Mouse (Mus musculus) heart, embryonic 14.5 days (tissue): ENCODE data around the gene Calcoco1. TPM values are rescaled to one million over a fixed set of nuclear protein-coding genes. Genes with fewer than 3 reads are reported as not detected.

ENCODE experiments used
- ATAC-seq: fragments of 200-750 bp; cut with Nextera tagmentation; 2 replicates; pipeline ENCODE4 v1.8.0; 2017; ENCODE audit warnings: low read depth, moderate TSS enrichment; ENCODE audit not compliant: insufficient number of reproducible peaks, insufficient read depth, low FRiP score
- H3K27ac ChIP-seq, 2 experiments: fragments of 200-500 bp in 1 of 2; fragments of 300-500 bp in 1 of 2; sonication (generic) in 1 of 2; replicated peaks in 1 of 2; 2 replicates each; pipeline ENCODE4 v1.5.1; 2012 to 2014; ENCODE audit warnings: low read depth in 2 of 2, low read length in 2 of 2, control low read depth in 1 of 2, mild to moderate bottlenecking in 1 of 2, mixed read lengths in 1 of 2; ENCODE audit not compliant: control insufficient read depth in 1 of 2, insufficient read depth in 1 of 2
- H3K27me3 ChIP-seq: fragments of 300-500 bp; sonication (generic); 2 replicates; pipeline ENCODE4 v1.6.1; 2014; ENCODE audit warnings: mild to moderate bottlenecking, low read length, control low read depth; ENCODE audit not compliant: control insufficient read depth, insufficient read depth
- H3K36me3 ChIP-seq: fragments of 300-500 bp; sonication (generic); 2 replicates; pipeline ENCODE4 v1.6.1; 2014; ENCODE audit warnings: mild to moderate bottlenecking, control low read depth, low read length, mixed read lengths; ENCODE audit not compliant: control insufficient read depth, insufficient read depth
- H3K4me1 ChIP-seq, 2 experiments: fragments of 200-500 bp in 1 of 2; fragments of 300-500 bp in 1 of 2; sonication (generic) in 1 of 2; 2 replicates each; pipeline ENCODE4 v1.6.1; 2012 to 2014; ENCODE audit warnings: low read length in 2 of 2, control low read depth in 1 of 2, mixed read lengths in 1 of 2; ENCODE audit not compliant: control insufficient read depth in 2 of 2, insufficient read depth in 2 of 2
- H3K4me2 ChIP-seq: fragments of 300-500 bp; sonication (generic); 2 replicates; pipeline ENCODE4 v1.6.1; 2014; ENCODE audit warnings: mild to moderate bottlenecking, low read length
- H3K4me3 ChIP-seq, 2 experiments: fragments of 200-500 bp in 1 of 2; fragments of 300-500 bp in 1 of 2; sonication (generic) in 1 of 2; 2 replicates each; pipeline ENCODE4 v1.5.1; 2012 to 2014; ENCODE audit warnings: low read length in 2 of 2, mild to moderate bottlenecking in 2 of 2, control low read depth in 1 of 2, low read depth in 1 of 2, moderate library complexity in 1 of 2; ENCODE audit not compliant: control insufficient read depth in 1 of 2, insufficient read depth in 1 of 2
- H3K9ac ChIP-seq: fragments of 300-500 bp; sonication (generic); 2 replicates; pipeline ENCODE4 v1.6.1; 2014; ENCODE audit warnings: mild to moderate bottlenecking, low read length
- H3K9me3 ChIP-seq: fragments of 300-500 bp; sonication (generic); 2 replicates; pipeline ENCODE4 v1.6.1; 2016; ENCODE audit warnings: low read length, control low read depth; ENCODE audit not compliant: control insufficient read depth
- WGBS: fragments of 180-500 bp; shearing (Covaris S2); extraction: QIAGEN DNeasy Blood & Tissue Kit; methylation state at CpG from one replicate; pipeline ENCODE4 v1.1.7; 2014; 5-methylcytosine and 5-hydroxymethylcytosine counted together
- polyA plus RNA-seq: library from polyadenylated mRNA; unstranded; fragments of >200 nt; fragmentation: Nextera tagmentation; extraction: Ambion mirVana; gene quantifications from 2 replicates; pipeline ENCODE4 v1.2.1, GENCODE M21; 2014

Gene Calcoco1
- 66.2 and 66.5 TPM in 2 replicates for polyA plus RNA-seq

DNA sequence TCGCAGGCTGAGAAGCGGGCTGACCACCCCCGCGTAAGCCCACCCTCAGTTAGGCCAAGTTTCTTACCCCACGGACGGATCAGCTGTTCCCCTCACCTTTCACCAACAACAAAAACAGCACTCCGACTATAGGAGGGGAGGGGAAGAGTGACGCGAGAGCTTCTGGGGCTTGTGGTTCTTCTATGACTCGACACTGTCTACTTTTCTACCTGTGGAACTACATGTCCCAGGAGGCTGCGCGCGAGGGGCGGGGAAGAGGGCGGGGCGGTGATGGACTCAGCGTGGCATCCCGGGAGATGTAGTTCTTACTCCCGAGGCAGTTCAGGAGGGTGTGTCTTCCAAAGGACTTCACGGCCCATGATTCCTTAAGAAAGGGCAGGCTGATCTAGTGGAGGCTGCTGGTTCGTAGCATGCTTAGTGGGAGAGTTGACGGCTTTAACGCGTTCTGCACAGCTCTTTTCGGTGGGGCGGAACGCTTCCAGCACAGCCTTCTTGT, at the start of gene Calcoco1:
Gene Calcoco1, minus strand, starts transcription at position 199 of the 496 bp plus-strand sequence.
- WGBS, result under 1% methylated on average over 27 of the region's 27 CpGs
- peaks cover 8 to 11% of the 10 kb centered on the region in 2 experiments; a peak in 3 of 4 replicates for H3K4me1 ChIP-seq
- peak; percentile 99 for ATAC-seq
- peak within 1 kb of the TSS; percentile 78 to 97 for H3K4me3 ChIP-seq
- peaks cover 27% of the 10 kb centered on the region for H3K36me3 ChIP-seq
- H3K4me2 ChIP-seq, result peak within 1 kb of the TSS; percentile 85
- H3K27me3 ChIP-seq, result no peaks in the 10 kb centered on the region
- no peaks in the 10 kb centered on the region for H3K9me3 ChIP-seq
- H3K27ac ChIP-seq, result peak within 1 kb of the TSS; percentile 93 to 94
- H3K9ac ChIP-seq, result peak within 1 kb of the TSS; percentile 87

DNA sequence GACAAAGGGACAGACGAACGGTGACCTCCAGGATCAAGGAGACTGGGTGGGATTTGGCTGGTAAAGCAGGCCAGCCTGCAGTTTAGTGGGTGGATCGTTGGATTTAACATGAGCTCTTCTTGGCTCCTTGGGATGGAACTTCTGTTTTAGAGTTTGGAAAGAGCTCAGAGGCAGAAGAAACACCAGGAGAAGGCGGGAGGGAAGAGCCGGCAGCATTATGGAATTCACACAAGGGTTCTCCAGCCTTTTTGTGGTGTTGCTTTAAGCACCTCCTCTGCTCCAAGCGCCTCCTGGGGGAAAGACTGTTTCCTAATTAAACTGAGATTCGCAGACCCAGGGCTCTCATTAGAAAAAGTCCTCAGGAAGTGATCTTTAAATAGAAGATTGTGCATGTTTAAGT, 48.9 kb upstream of the Calcoco1 start:
- no peaks in the 10 kb centered on the region for H3K4me1 ChIP-seq
- no peak for ATAC-seq
- no peaks in the 10 kb centered on the region for H3K36me3 ChIP-seq
- no peak overlapping the region for H3K4me3 ChIP-seq
- no peaks in the 10 kb centered on the region for H3K9me3 ChIP-seq
- H3K4me2 ChIP-seq, result no peak overlapping the region
- no peak overlapping the region for H3K27ac ChIP-seq
- peaks cover 34% of the 10 kb centered on the region for H3K27me3 ChIP-seq
- H3K9ac ChIP-seq, result no peak overlapping the region
- WGBS, result 36% methylated on average over 7 of the region's 7 CpGs

DNA sequence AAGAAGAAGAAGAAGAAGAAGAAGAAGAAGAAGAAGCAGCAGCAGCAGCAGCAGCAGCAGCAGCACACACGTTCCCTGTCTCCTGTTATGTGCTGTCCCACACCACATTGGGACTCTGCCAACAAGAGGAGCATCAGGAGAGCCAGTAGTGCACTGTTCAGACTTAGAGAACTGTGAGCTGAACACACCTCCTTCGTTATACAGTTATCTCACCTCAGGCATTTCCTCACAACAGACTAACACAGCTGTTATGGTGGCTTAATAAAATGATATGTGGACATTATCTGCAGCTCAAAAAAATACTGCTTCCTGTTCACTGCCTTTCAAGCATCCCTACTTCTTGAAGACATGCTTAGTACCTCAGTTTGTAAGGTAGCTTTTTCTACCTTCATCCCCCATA, 43.2 kb upstream of the Calcoco1 start:
- H3K4me2 ChIP-seq, result no peak overlapping the region
- no peak overlapping the region for H3K27ac ChIP-seq
- H3K9me3 ChIP-seq, result no peaks in the 10 kb centered on the region
- H3K27me3 ChIP-seq, result peaks cover 62% of the 10 kb centered on the region
- ATAC-seq, result no peak
- no peaks in the 10 kb centered on the region for H3K36me3 ChIP-seq
- H3K4me1 ChIP-seq, result no peaks in the 10 kb centered on the region
- WGBS, result 26% methylated on average over 2 of the region's 2 CpGs
- H3K9ac ChIP-seq, result no peak overlapping the region
- no peak overlapping the region for H3K4me3 ChIP-seq

DNA sequence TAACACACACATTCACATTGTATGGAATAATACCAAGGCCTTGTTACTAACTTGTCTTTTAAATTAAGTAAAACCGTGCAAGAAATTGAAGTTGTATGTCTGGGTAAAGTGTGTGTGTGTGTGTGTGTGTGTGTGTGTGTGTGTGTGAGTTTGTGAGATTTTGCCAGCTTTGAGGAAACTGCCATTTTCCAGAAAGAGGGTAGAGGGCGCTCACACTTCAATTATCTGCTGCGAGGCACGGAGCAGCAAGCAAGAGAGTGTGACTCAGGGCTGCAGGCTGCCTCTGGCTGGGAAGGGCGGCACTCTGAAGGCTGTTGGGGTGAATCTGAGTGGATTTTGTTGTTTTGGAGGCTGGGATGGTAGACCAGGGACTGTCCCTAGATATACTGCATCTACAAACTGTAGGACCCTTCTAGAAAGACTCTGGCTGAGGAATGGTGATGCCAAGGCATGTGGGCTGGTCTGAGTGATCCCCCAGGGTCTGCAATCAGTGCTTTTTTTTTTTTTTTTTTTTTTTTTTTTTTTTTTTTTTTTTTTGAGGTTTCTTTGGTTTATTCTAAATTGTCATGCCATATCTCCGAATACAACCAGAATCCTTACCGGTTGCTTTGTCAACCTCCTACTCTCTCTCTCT, 39.9 kb upstream of the Calcoco1 start:
- no peak overlapping the region for H3K4me2 ChIP-seq
- no peak overlapping the region for H3K27ac ChIP-seq
- no peaks in the 10 kb centered on the region for H3K9me3 ChIP-seq
- H3K4me3 ChIP-seq, result no peak overlapping the region
- H3K9ac ChIP-seq, result no peak overlapping the region
- peaks cover 69% of the 10 kb centered on the region for H3K27me3 ChIP-seq
- WGBS, result 6% methylated on average over 7 of the region's 7 CpGs
- H3K36me3 ChIP-seq, result no peaks in the 10 kb centered on the region
- H3K4me1 ChIP-seq, result no peaks in the 10 kb centered on the region
- peak; percentile 35; the same call in 1 of the 2 replicates for ATAC-seq

DNA sequence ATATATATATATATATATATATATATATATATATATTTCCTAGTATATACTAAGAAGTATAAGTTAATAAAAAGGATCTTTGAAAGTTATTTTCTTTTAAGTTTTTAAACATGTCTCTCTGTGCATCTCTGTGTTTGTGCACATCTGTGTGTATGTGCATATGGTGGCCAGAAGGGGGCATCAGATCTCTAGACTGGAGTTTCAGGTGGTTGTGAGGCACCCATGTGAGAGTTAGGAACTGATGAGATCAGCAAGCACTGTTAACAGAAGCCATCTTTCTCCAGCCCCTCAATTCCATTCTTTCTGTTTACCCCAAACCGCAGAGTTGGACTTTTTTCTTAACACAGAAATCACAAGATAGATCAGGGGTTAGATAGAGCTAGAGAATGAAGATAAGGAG, 35.7 kb upstream of the Calcoco1 start:
- Histone ChIP-seq H3K4me2 (no peak overlapping the region), H3K4me3 (no peak overlapping the region), H3K27ac (no peak overlapping the region), H3K9me3 (no peaks in the 10 kb centered on the region), H3K9ac (no peak overlapping the region), H3K36me3 (no peaks in the 10 kb centered on the region), H3K27me3 (peaks cover 77% of the 10 kb centered on the region), H3K4me1 (no peaks in the 10 kb centered on the region)
- 93% methylated on average over 1 of the region's 1 CpGs for WGBS
- no peak for ATAC-seq

DNA sequence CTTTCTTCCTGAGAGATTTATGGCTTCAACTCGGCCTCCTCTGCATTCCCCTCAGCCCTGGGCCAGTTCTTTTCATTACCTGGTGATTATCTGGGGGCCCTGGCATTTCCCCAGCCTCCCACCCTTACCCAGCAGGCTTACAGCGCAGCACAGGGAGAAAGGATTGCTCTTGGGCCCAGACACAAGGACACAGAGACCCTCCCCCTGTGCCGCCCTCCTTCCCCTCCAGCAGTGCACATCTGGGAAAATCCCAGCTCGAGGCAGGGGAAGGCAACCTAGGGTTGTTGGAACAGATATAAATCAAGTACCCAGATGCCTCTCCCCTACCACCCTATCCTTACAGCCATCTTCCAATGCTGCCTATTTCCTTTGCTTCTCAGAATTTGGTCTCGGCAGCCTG, 33.1 kb upstream of the Calcoco1 start:
- no peak for ATAC-seq
- Histone ChIP-seq H3K9me3 (no peaks in the 10 kb centered on the region), H3K4me3 (no peak overlapping the region), H3K27me3 (peaks cover 66% of the 10 kb centered on the region), H3K36me3 (no peaks in the 10 kb centered on the region), H3K27ac (no peak overlapping the region), H3K9ac (no peak overlapping the region), H3K4me1 (no peaks in the 10 kb centered on the region), H3K4me2 (no peak overlapping the region)
- WGBS, result 38% methylated on average over 5 of the region's 5 CpGs

DNA sequence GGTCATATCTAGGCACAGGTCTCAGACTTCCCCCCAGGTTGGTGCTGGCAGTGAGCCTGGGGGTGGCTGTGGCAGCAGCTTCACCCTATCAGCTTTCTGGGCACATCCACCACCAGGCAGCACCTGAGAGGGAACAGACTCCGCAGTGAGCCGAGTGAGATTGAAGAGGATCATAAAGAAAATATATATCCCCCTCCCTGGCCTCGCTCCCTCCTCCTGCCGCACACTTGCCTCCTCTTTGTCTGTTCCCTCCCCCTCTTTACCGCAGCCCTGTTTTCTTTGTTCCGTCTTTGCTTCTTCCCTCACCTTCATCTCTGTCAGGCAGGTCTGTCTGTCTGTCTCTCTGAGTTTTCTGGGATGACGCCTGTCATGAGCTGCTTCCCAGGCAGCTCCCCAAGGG, 32.4 kb upstream of the Calcoco1 start:
- Histone ChIP-seq H3K4me1 (no peaks in the 10 kb centered on the region), H3K9ac (no peak overlapping the region), H3K4me3 (no peak overlapping the region), H3K27me3 (peaks cover 59% of the 10 kb centered on the region), H3K36me3 (no peaks in the 10 kb centered on the region), H3K27ac (no peak overlapping the region), H3K4me2 (no peak overlapping the region), H3K9me3 (no peaks in the 10 kb centered on the region)
- no peak for ATAC-seq
- 60% methylated on average over 7 of the region's 7 CpGs for WGBS

DNA sequence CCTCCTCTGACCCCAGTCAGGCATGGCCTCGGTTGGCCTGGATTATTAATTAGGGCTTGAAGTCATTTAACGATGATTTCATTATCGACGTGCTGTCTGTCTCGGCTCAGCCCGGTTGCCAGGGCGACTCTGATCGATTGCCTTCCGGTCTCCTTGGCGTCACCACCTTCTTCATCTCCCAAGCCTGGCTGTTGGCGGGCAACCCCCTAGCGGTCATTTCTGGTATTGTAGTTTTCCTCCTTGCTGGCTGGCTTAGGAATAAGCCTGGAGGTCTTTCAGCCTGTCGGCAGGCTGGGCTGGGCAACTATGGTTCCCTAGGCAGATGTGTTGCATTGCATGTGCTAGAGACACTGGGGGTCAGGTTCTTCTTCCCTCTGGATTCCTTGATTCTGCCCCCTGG, 31.2 kb upstream of the Calcoco1 start:
- no peak overlapping the region for H3K9ac ChIP-seq
- ATAC-seq, result no peak
- H3K4me2 ChIP-seq, result no peak overlapping the region
- H3K27ac ChIP-seq, result no peak overlapping the region
- H3K4me3 ChIP-seq, result no peak overlapping the region
- peaks cover 66% of the 10 kb centered on the region for H3K27me3 ChIP-seq
- no peaks in the 10 kb centered on the region for H3K9me3 ChIP-seq
- WGBS, result 7% methylated on average over 13 of the region's 13 CpGs
- H3K36me3 ChIP-seq, result no peaks in the 10 kb centered on the region
- H3K4me1 ChIP-seq, result no peaks in the 10 kb centered on the region
